Mouse (Mus musculus) gastrocnemius, postnatal 36 days (tissue): Measurements from ENCODE around the gene Dhdh. TPM values are rescaled to one million over a fixed set of nuclear protein-coding genes. Genes with fewer than 3 reads are reported as not detected.
A peak's percentile ranks its signal among the peaks of the same experiment; 100 is the strongest.
"Not testable (repeated sequence)": the region's sequence is repeated elsewhere in the genome, so short reads cannot be mapped to it uniquely, and the experiment has no call there.

ENCODE experiments used
- DNase-seq, 2 experiments: peaks; one replicate each; pipeline ENCODE4 v3.0.0; 2022
- intact Hi-C: fragments of 180-260 bp; cut with DNase I; formaldehyde crosslinking; loops from one replicate; pipeline ENCODE4 v1.15.1; 2025
- long read RNA-seq, 2 experiments: library from polyadenylated mRNA; stranded (forward); transcript quantifications; one replicate each; pipeline ENCODE4 v2.0.0; 2021
- total RNA-seq, 2 experiments: library from RNA; stranded (reverse); gene quantifications; 2 replicates each; pipeline ENCODE4 v1.2.3; 2021

Dhdh gene
- 10 to 100 TPM; 11.4 to 12.8 TPM for total RNA-seq
- long read RNA-seq, experiment 1, partial matches to known transcripts: 0 of 4 reads
- long read RNA-seq, experiment 1, other reads (novel, unspliced or antisense): 4 of 4 reads
- long read RNA-seq, experiment 2, partial matches to known transcripts: 0 of 2 reads
- long read RNA-seq, experiment 2, other reads (novel, unspliced or antisense): 2 of 2 reads

DNA sequence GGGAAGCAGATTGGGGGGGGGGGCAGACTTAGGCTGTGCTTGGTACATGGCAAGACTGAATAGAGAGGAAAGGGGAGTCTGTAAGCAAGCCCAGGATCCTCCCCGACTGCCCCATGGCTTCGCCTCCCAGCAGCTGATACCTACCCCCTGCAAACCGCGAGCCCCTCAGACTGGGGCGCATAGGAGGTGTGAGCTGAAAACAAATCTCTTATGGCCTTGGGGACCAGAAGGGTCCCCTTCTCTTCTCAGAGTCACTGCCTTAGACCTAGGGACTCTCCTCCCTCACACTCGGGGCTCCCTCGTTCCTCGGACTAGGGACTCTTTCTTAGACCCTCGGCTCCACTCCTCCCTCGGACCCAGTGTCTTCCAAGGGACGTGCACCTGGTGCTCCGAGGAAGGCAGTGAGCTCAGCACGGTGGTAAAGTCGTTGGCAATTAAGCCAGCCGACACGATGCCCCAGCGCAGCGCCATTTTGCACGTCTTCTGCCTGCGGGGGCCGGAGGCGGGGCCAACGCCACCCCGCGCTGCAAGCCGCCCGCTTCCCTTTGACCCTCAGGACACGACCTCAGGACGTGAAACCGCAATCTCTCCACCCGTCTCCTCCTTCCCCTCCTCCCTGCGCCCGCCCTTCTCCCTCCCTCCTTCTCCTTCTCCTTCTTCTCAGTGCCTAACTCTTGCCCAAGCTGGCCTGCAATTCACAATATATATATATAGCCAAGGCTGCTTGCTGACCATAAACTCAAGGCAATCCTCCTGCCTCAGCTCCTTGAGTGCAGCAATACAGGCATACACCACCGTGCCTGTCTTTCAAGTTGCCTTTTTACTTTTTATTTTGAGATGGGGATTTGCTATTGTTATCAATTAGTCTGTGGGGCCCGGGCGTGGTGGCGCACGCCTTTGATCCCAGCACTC is at the start of gene Dhdh:
Dhdh (minus strand) TSS at position 513 of the 912 bp plus-strand sequence.
- DNase-seq: peak; percentile 60 to 67
- intact Hi-C loops: no loop called here

DNA sequence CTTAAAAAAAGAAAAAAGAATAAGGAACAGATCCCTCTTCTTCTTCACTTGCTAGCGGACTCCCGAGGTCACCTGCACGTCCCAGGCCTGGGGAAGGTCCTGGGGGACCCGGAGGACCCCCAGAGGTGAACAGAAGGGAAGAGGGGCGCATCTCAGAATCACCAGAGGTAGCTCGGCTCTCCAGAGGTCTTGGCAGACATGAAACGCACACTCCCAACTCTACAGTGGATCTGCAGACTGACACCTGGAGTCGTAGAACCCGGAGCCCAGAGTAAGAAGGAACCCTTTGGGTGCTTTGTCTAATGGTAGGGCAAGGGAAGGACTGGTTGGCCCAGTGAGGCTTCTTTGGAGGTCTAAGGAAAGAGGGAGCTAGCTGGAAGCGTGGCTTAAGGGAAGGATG is 49.0 kb upstream of the Dhdh start:
- DNase-seq: no peak
- intact Hi-C loops: no loop called here

DNA sequence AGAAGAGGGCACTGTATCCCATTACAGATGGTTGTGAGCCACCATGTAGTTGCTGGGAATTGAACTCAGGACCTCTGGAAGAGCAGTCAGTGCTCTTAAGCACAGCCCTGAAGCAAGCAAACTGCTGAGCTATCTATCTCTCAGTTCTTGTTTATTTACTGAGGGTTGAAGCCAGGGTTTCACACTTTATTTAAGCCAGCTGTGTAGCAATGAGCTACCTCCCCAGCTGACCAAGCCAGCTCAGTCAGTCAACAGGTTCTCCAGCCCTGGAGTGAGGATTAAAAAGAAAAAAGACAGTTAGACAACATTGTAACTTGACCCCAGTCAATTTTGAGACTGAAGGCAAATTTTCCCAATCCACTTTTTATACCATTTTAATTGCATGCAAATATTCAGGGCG is 47.1 kb upstream of the Dhdh start:
- DNase-seq: no peak
- intact Hi-C loops: no loop called here

DNA sequence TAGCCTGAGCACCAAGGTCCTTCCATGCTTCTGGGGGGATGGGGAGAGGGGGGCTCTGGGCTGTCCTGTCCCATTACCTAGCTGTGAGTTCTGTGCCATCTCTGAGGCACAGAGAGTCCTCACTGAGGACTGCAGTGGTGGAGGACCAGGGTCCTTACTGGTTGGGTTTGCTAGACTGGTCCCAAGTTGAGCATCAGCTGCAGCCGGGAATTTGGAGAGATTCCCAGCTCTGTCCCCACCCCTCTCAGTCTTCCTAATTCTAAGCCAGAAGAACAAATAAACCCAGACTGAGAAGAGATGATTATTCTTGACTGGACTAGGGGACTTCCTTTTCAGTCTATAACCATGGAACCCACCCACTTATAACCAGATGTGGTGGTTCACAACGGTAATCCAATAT is 42.0 kb upstream of the Dhdh start:
- intact Hi-C loops: no loop called here
- no peak for DNase-seq

DNA sequence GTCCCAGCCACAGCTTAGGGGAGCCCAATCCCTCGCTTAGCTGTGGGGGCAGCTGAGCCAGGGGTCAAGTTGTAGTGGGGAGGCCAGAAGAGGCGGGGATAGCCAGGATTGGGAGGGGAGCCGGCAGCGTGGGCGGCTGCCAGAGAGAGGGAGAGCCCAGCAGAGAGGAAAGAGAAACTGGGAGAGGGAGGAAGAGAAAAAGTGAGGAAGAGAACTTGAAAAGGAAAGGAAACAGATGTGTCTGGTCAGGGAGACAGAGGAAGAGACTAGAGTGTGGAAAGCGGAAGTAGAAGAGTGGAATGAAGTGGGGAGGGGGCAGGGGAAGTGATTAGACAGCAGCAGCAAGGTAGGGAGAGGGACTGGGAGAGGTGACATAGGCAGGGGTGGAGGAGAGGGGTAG is 40.9 kb upstream of the Dhdh start:
- DNase-seq: no peak

DNA sequence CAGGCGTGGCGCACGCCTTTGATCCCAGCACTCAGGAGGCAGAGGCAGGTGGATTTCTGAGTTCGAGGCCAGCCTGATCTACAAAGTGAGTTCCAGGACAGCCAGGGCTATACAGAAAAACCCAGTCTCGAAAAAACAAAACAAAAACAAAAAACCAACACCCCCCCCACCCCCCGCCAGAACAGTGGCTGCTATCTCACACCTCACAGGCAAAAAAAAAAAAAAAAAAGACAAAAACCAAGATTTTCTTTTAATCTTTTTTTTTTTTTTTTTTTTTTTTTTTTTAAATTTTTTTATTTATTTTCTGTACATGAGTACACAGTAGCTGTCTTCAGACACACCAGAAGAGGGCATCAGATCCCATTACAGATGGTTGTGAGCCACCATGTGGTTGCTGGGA is 38.6 kb upstream of the Dhdh start:
- DNase-seq, intact Hi-C loops: not testable (repeated sequence)

More for the DNA sequence above, 40.9 kb upstream of the Dhdh start:
- intact Hi-C loops: no loop called here

DNA sequence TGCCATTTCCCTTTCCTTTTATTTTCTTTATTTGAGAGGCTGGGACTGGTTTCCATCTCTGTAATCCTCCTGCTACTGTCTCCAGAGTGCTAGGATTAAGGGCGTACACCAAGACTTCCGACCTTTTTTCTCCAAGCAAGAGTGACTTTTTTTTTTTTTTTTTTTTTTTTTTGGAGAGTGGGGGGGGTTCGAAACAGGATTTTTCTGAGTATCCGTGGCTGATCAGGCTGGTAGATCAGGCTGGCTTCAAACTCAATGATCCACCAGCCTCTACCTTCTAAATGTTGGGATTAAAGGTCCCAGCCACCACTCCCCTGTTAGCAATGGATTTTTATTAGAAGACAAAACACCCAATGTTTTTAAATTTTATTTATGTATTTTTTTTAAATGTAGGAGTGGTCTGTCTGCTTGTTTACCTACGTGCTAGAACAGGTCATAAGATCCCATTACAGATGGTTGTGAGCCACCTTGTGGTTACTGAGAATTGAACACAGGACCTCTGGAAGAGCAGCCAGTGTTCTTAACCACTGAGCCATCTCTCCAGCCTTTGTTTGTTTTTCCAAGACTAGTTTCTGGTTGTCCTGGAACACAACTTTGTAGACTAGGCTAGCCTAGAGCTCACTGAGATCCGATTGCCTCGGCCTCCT is 38.0 kb upstream of the Dhdh start:
- DNase-seq: no peak
- intact Hi-C loops: no loop called here

DNA sequence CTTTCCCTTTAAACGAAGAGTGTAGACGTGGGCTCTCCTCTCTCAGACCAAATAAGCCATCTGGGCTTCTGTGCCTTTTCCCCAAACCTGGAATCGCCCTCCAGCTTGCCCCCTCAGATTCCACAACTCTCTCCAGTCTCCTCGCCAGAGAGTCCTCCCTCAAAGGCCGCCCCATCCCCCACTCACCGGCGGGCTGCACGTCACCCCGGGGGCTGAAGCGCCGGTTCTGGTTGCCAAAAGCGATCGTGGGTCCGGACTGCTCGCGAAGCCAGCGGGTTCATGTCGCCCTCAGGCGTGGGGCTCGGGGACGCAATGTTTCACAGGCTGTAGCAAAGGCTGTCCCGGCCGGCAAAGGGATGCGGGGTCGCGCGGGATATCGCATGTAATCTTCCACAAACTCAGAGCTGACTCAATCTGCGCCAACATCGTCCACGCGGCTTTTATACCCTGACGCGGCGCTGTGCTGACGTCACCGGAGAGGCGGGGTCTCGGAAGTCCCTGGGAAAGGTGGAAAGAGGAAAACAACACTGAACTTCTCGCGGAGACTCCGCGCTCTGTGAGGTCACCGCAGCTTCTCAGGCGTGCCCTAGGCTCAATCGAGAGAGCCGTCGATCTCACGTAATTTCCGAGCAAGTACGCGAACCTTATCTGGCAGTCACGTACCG is 37.3 kb upstream of the Dhdh start, which contains the start of the genes Ppp1r15a and Plekha4:
Ppp1r15a (minus strand) TSS at position 460 of the 665 bp plus-strand sequence.
Plekha4 (plus strand) TSS at position 522 of the 665 bp plus-strand sequence.
- peak; percentile 92 to 99 for DNase-seq
- intact Hi-C loops: no loop called here

DNA sequence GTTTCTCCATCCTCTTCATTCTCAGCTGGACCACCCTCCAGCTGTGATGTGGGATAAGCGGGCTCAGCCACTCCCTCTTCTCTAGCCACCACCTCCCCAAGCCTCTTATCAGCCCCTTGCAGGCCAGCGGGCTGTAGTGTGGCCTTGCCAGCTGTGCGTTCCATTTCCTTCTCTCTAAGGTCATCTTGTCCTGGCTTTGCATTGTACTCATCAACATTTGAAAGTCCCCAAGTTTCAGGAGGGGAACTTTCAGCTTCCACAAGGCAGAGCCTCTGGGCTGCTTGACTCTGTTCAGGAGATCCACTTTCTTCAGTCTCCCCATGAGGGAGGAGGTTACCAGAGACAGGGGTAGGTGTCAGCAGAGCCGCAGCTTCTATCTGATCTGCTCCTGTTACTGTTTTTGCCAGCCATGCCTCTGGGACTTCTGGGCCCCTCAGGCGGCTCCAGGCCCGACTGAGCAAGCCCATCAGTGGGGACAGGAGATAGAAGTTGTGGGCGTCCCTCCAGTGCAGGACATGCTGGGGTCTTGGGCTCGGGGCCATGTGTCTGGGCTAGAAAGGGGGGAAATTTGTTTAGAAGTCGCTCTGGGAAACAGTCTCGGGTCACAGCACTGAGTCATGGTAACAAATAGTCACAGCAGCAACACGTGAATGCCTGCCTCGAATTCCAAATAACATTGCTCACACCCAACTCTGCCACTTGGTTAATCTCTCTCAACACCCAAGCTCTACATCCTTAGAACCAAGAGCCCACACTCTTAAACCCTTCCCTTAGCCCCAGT is 36.4 kb upstream of the Dhdh start:
- intact Hi-C loops: no loop called here
- no peak for DNase-seq

DNA sequence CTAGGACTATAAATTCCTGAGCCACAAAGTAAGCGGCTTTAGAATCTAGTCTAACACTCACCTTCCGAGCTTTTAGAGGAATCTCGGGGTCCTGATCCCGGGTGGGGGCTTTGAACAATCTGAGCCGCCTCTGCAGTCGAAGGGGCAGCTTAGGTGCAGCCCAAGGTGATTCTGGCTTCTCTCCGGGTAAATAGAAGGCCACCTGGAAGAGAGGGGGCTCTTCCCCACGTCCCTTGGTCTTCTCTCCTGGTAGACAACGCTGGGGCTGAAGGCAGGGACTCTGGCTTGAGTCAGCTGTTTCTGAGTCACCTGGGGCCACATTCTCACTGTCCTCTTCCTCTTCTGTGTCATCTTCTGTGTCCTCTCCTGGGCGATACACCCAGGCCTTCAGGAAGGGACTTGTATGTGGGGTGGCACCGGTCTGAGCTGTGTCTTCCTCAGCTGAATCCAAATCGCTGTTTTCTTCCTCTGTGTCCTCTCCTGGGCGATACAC is 35.1 kb upstream of the Dhdh start:
- no peak for DNase-seq
- intact Hi-C loops: no loop called here

DNA sequence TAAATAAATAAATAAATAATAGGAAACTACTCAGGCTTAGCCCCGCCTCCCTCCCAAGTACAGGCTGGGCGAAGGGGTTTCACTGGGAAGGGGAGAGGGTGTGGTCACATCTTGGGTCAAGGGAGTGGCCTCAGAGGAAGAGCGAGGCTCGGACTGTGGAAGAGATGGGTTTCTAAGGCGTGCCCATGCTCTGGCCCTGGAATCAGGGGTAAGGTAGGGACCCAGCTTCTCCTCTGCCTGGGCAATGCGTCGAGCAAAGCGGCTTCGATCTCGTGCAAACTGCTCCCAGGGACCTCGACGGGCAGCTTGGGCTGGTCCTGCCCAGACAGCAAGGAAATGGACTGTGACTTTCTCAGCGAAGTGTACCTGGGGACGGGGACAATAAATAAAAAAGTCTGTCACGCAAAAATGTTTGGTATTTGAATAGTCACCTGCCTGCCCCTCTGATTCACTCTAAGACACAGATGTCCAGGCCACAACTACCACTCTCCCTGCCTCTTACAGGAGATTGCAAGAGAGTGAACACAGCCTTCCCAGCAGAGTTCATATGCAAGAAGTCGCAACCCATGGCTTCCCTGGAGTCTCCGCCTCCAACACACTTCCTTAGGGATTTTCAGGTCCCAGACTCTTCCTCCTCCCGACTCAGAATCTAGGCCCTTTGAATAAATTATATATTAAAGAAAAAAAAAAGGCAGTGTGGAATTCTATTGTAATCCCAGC is 34.5 kb upstream of the Dhdh start:
- intact Hi-C loops: no loop called here
- no peak for DNase-seq

DNA sequence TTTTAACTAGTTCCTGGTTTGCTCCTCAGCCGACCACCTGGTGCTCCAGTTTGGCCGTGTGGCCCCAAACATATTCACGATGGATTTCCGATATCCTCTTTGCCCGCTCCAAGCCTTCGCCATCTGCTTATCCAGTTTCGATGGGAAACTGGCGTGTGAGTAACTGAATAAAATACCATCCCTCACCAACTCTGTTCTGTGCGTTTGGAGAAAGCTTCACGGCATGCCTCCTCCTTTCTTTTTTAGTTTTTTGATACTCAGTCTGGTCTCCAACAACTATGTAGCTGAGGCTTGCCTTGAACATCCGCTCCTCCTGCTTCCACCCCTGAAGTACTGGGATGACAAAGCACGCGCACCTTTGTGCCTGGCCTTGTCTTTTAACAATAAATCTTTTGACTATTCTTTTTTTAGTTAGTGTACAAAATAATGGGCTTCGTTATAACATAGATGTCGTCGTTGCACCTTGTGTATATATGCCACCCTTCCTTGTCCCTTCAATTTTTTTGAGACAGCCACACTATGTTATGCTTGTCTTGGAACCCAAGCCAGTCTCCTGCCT is 33.7 kb upstream of the Dhdh start:
- intact Hi-C loops: no loop called here
- DNase-seq: no peak

DNA sequence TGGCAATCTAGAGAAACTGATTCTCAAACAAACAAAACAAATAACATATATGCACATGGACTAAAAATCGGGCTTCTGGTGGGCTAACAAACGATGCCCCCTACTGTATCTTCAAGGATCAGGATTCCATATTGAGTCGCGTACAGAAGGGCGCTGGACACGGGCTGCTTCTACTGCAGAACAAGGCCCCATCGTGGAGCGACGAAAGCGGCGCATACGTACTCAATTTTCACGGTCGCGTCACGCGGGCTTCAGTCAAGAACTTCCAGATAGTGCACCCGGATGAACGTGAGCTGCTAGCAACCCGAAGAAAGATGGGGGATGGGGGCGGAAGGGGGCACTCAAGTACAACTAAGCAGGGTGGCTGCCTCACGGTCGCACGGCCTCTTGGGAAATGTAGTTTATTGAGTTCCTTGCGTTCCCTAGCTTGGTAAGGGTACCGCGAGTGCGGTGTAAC is 33.2 kb upstream of the Dhdh start:
- intact Hi-C loops: no loop called here
- peak; percentile 77 to 81 for DNase-seq

DNA sequence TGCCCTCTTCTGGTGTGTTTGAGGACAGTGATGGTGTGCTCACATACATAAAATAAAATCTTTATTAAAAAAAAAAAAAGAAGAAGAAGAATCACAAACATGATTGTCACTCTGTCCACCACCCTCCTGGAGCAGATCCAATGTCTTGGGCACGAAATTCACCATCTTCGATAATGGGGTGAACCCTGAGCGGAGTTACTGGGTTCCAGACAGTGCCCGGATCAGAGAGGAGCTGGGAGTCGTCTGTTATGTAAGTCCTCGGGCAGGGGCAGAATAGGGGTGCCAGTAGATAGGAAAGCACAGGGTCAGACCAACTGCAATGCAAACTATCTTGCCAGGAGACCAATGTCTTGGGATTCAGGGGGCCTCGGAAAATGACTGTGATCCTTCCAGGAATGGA is 32.0 kb upstream of the Dhdh start:
- intact Hi-C loops: no loop called here
- DNase-seq: no peak

DNA sequence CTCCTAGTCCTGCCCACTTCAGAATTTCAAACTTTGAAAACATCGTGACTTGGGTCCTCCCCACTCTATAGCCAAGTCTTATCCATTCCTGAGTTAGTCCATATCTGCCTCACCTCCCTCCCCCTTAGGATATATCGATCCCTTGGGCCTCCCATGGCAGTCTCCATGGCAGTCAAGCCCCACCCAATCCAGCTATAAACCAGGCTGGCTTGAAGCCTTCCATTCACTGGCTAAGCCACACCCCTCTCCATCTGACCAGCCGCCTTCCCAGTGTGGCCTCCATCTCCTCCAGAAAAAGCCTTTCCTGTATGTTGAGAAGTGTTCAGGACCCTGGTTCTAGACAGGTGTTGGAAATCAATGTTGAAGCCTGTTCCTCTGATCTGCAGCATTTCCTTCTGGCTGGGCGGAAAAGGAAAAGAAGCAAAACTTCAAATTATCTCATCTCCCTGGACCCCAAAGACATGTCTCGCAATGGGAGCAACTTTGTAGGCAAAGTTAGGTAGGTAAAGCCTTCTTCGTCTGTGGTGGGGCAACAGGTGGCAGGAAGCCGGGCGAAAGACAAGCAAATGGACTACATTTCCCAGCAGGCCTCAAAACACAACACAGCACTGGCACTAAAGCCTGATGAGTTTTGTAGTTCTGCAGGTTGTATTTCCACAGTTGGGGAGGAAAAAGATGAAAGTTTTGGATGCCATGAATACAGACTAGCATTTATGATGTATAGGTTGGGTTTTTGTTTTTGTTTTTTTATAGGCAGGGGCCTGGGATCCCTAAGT is 30.9 kb upstream of the Dhdh start:
- no peak for DNase-seq
- intact Hi-C loops: loop anchor here (5.0 kb wide), 1 partner anchor 42 kb away; no protein-coding TSS in a partner anchor

DNA sequence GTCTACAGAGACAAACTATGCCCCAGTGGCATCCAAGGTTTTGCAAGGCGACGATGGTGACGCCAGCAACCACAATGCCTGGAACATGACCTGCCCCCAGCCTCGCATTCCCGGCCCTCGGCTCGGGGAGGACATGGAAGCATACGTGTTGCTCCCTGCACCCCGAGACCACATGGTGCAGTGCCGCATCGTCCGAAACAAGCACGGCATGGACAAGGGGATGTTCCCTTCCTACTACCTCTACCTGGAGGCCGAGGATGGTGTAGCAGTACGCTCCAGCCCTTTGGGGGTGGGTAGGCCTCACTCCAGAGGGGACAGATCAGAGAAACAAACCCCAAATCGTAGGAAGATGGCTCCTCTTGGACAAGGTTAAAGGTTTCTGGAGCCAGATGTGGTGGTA is 30.0 kb upstream of the Dhdh start:
- no peak for DNase-seq
- intact Hi-C loops: loop anchor here (5.0 kb wide), 1 partner anchor 41 kb away; no protein-coding TSS in a partner anchor

DNA sequence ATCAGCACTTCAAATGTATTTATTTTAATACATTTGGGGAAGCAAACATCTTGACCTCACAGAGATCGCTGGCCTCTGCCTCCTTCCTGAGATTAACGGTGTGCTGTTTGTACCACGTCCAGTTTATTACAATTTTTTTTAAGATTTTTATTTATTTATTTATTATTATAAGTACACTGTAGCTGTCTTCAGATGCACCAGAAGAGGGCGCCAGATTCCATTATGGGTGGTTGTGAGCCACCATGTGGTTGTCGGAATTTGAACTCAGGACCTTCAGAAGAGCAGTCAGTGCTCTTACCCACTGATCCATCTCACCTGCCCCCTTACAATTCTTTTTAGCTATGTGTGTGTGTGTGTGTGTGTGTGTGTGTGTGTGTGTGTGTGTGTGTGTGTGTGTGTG is 28.2 kb upstream of the Dhdh start:
- not testable (repeated sequence) for DNase-seq
- intact Hi-C loops: loop anchor here (5.0 kb wide), 1 partner anchor 40 kb away; no protein-coding TSS in a partner anchor

DNA sequence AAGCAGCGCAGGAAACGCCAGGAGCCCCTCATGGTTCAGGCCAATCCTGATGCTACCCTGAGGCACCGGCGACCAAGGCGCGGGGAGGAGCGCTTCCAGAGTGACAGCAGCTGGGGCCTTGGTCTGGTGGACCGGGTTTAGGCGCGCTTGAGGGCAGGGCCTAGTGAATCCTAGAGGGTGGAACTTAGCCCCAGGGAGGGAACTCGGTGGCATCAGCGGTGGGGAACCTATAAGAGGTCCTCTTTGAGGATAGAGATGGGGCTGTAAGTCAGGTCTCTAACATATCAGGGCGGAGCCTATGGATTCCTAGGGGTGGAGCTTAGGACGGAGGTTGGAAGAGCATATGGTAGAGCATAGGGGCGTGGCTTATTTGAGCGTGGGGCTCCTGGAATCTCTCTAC is 26.8 kb upstream of the Dhdh start:
- intact Hi-C loops: loop anchor here (5.0 kb wide), 1 partner anchor 38 kb away; no protein-coding TSS in a partner anchor
- no peak for DNase-seq
